In the genomic region with DNA sequence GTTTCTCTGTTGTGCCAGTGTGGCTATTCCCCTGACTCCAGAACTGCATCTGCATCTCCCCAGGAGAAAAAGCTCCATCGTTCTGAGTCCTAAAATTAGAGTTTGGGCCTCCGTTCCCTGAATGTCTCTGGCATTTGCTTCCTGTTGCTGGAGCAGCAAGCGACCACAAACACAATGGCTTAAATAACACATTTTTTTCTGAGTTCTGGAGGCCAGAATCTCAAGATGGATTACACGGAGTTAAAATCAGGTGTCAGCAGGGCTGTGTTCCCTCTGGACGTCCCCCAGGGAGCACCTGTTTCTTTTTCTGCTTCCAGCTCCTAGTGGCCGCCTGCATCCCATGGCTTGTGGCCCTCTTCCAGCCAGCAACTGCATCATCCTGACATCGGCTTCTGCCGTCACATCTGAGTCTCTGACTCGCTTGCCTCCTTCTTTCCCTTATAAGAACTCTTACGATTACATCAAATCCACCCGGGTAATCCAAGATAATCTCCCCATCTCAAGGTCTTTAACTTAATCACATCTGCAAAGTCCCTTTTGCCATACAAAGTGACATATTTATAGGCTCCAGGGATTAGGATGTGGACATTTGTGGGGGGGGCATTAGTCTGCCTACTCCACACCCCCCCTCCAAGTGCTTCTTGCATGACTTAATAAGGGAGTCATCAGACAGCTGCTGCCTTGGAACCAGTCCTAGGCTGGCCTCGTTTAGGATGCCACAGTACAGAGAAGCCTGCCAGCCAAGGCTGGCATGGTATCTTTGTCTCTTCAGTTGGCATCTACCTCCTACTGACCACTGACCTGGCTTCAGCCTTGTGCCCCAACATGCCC, we compare ENCODE assay signal across 8 mouse cellular contexts. TPM values are rescaled to one million over a fixed set of nuclear protein-coding genes. Genes with fewer than 3 reads are reported as not detected.
DNase-seq lines count a peak whose midpoint lies in the region; ATAC-seq and TF ChIP-seq lines count a peak whose summit lies in the region.

No protein-coding gene starts in this region.

- CTCF ChIA-PET in Patski (lab: Charles Lee) = interaction anchor here (0.9 to 1.4 kb wide), 2 partner anchors 18 to 27 kb away, joined by 3 to 4 read pairs; no protein-coding TSS in a partner anchor

- TF ChIP-seq CTCF in Patski (IDR thresholded peaks at IDR 0.05) = no peak

- DNase-seq in heart, adult 9 months (ENCODE audit: low spot score in 2 of 2) = peak; percentile 46 to 58
- DNase-seq in Patski (ENCODE audit: low read depth, low spot score) = peak; percentile 88
- DNase-seq in cerebellum, postnatal 14 days = peak; percentile 91 to 92
- no peak for DNase-seq in kidney, postnatal 4 days
- DNase-seq in lung, postnatal 14 days = no peak
- DNase-seq in thymus, adult 18-20 months = no peak

- WGBS in heart, embryonic 12.5 days = 49% methylated on average over 12 of the region's 12 CpGs
- 33% methylated on average over 12 of the region's 12 CpGs for WGBS in midbrain, embryonic 16.5 days

- H3K9ac ChIP-seq in heart, embryonic 12.5 days = no peak overlapping the region
- H3K9ac ChIP-seq in midbrain, embryonic 16.5 days (ENCODE audit: low read depth, low read length) = no peak overlapping the region

- no peaks in the 10 kb centered on the region for H3K9me3 ChIP-seq in heart, embryonic 12.5 days (replicated peaks)
- H3K9me3 ChIP-seq in midbrain, embryonic 16.5 days (replicated peaks; ENCODE audit: control insufficient read depth, low read length, poor library complexity, severe bottlenecking) = no peaks in the 10 kb centered on the region

- H3K27ac ChIP-seq in heart, embryonic 12.5 days (ENCODE audit: poor library complexity, severe bottlenecking) = no peak overlapping the region
- H3K27ac ChIP-seq in midbrain, embryonic 16.5 days (ENCODE audit: low read length) = peak overlapping the region; percentile 49; the same call in 1 of the 2 replicates

- no peak for ATAC-seq in heart, embryonic 12.5 days (ENCODE audit: insufficient number of reproducible peaks, low FRiP score)
- peak; percentile 81 for ATAC-seq in Patski
- ATAC-seq in midbrain, embryonic 16.5 days = no peak

- H3K4me2 ChIP-seq in heart, embryonic 12.5 days = no peak overlapping the region
- H3K4me2 ChIP-seq in midbrain, embryonic 16.5 days (ENCODE audit: low read length) = no peak overlapping the region

- no peaks in the 10 kb centered on the region for H3K36me3 ChIP-seq in heart, embryonic 12.5 days
- no peaks in the 10 kb centered on the region for H3K36me3 ChIP-seq in midbrain, embryonic 16.5 days (ENCODE audit: control insufficient read depth, insufficient read depth, low read length)

- H3K4me1 ChIP-seq in heart, embryonic 12.5 days (replicated peaks) = no peaks in the 10 kb centered on the region
- peaks cover 10% of the 10 kb centered on the region for H3K4me1 ChIP-seq in midbrain, embryonic 16.5 days (ENCODE audit: control insufficient read depth, insufficient read depth, low read length)

- H3K4me3 ChIP-seq in heart, embryonic 12.5 days = no peak overlapping the region
- no peak overlapping the region for H3K4me3 ChIP-seq in midbrain, embryonic 16.5 days (ENCODE audit: low read depth, low read length)

- H3K27me3 ChIP-seq in heart, embryonic 12.5 days (replicated peaks) = peaks cover 9% of the 10 kb centered on the region
- no peaks in the 10 kb centered on the region for H3K27me3 ChIP-seq in Patski
- H3K27me3 ChIP-seq in midbrain, embryonic 16.5 days (ENCODE audit: control insufficient read depth, insufficient read depth, low read depth, low read length) = no peaks in the 10 kb centered on the region; the same call in 1 of the 2 replicates

- POLR2A ChIA-PET in Patski (lab: Charles Lee) = interaction anchor here (1.0 kb wide), 1 partner anchor 74 kb away, joined by 3 read pairs; no protein-coding TSS in a partner anchor

- in situ Hi-C loops in Patski (cut with MboI; ENCODE audit: low pct_unique_long_range_greater_than_20kb) = no loop called here

RNA-seq across cellular contexts. Expression of a gene that starts 21.0 kb away (rescaled TPM):
- polyA plus RNA-seq in heart, embryonic 12.5 days (2016; fragmentation: Nextera tagmentation; extraction: Ambion mirVana) = 4.4 and 4.9 TPM in 2 replicates
- polyA plus RNA-seq in Patski (2021) = 3.0 TPM
- polyA plus RNA-seq in midbrain, embryonic 16.5 days (2015; fragmentation: Nextera tagmentation; extraction: Ambion mirVana) = 103 and 120 TPM in 2 replicates

RNA-seq across cellular contexts. Expression of a gene that starts 49.6 kb away (rescaled TPM):
- polyA plus RNA-seq in heart, embryonic 12.5 days (2016; fragmentation: Nextera tagmentation; extraction: Ambion mirVana) = 1.4 and 2.1 TPM in 2 replicates
- polyA plus RNA-seq in Patski (2021) = 0.40 TPM
- 1.4 and 2.6 TPM in 2 replicates for polyA plus RNA-seq in midbrain, embryonic 16.5 days (2015; fragmentation: Nextera tagmentation; extraction: Ambion mirVana)

RNA-seq across cellular contexts. Expression of a gene that starts 49.8 kb away (rescaled TPM):
- polyA plus RNA-seq in heart, embryonic 12.5 days (2016; fragmentation: Nextera tagmentation; extraction: Ambion mirVana) = 2.2 and 2.6 TPM in 2 replicates
- polyA plus RNA-seq in Patski (2021) = 19.3 TPM
- 16.4 and 21.7 TPM in 2 replicates for polyA plus RNA-seq in midbrain, embryonic 16.5 days (2015; fragmentation: Nextera tagmentation; extraction: Ambion mirVana)

Comparison
In these comparisons a context has a peak if more than half of its experiments do, and no peak if none do; other contexts are left out.
1. DNase-seq: peak in heart, adult 9 months (2 of 2), Patski (single experiment) and cerebellum, postnatal 14 days (2 of 2); none in kidney, postnatal 4 days (0 of 2), lung, postnatal 14 days (single experiment) and thymus, adult 18-20 months (0 of 2).
2. RNA of a gene that starts 21.0 kb away (polyA plus RNA-seq): 103 to 120 TPM in midbrain, embryonic 16.5 days; 4.4 to 4.9 TPM in heart, embryonic 12.5 days and 3.0 TPM in Patski (single experiment); every median in the first group is over 10 times any median in the second.